Mouse (Mus musculus) adrenal gland, postnatal 10 days (tissue): ENCODE data around the gene Tjap1. TPM values are rescaled to one million over a fixed set of nuclear protein-coding genes. Genes with fewer than 3 reads are reported as not detected.

ENCODE experiments used
- DNase-seq: peaks from one replicate; pipeline ENCODE4 v3.0.0; 2021; ENCODE audit warnings: mixed read lengths
- long read RNA-seq, 2 experiments: library from polyadenylated mRNA; stranded (forward); transcript quantifications; one replicate each; pipeline ENCODE4 v2.0.0; 2021
- total RNA-seq, 2 experiments: library from RNA; stranded (reverse); gene quantifications; 2 replicates each; pipeline ENCODE4 v1.2.3; 2021

Tjap1 gene
- 10 to 100 TPM; 42.0 to 52.6 TPM for total RNA-seq
- long read RNA-seq, experiment 1, partial matches to known transcripts: 24 of 36 reads
- long read RNA-seq, experiment 1, other reads (novel, unspliced or antisense): 7 of 36 reads
- long read RNA-seq, experiment 2, transcript Tjap1-201 (10 exons, 2,426 nt): major isoform, 6 of 31 reads
- long read RNA-seq, experiment 2, partial matches to known transcripts: 0 of 31 reads
- long read RNA-seq, experiment 2, other reads (novel, unspliced or antisense): 19 of 31 reads

DNA sequence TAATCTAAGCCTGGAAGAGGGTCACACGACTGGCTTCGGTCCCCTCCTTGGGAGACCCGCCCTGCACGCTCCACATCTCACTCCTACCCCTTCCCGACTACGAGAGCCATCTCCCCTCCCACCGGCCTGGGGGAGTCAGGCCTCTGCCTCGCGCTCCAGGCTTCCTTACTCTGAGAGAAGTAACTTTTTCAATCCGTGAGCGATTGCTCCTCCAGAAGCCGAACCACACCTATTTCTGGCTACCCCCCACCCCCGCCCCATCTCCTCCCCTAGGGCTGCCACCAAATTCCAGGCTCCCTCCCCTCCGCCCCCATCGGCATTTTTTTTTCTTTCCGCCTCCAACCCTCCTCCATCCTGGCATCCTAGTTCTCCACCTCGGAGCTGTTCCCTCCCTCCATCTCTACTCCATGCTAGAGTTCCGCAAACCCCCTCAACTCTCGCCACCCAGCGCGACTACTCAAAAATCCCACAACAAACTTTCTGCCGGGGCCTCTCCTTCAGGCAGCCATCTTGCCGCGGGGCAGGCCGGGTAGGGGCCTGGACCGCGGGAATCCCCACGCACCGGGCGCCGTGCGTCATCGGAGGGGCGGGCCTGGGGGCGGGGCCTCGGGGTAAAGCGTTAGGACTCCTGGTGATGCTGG, at the start of gene Tjap1:
TSS of gene Tjap1 (minus strand) at position 544 of the 641 bp plus-strand sequence.
- DNase-seq: peak; percentile 97

DNA sequence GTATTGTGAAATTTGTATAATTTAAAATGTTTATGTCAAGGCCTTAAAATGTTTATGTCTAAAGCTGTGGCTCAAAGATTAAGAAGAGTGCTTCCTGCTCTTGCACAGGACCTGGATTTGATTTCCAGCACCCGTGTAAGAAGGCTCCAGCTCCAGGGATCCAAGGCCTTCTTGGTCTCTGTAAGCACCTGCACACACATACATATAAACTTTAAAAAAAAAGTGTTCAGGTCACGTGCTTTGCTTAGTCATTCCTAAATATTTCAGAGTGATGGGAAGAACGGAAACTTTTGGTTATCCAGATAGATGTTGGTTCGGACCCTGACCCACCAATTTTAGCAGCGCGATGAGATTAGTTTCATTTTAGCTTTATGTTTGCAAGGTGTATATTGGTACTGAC, 45.9 kb upstream of the Tjap1 start:
- DNase-seq: no peak

- DNase-seq: peak; percentile 98
Observed at GRCm38 (mm10) chr17:46327906-46328534, 45.2 kb upstream of the Tjap1 start, which contains the start of gene Abcc10. Gene Abcc10 (minus strand): TSS chr17:46328352.

GRCm38 (mm10) chr17:46327413-46327905, 44.6 kb upstream of the Tjap1 start:
- DNase-seq: no peak

GRCm38 (mm10) chr17:46322046-46322823, 39.4 kb upstream of the Tjap1 start:
- no peak for DNase-seq

DNA sequence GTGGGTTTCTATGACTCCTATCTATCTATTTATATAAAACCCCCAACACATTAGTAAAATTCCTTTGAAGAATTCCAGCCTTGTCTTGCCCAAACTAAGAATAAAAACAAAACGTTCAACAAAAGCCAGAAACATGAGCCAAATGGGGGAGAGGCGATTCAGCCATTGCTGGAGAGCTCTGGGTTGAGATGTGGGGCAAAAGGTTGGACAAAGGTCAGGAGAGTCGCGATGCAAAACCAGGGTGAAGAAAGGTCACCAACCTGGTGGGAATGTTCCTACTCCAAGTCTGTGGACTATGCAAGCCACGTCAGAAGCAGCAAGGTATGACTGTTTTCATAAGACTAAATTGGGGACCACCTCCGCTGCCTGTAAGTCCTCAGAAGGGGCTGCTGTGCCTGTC, 37.7 kb upstream of the Tjap1 start:
- no peak for DNase-seq

DNA sequence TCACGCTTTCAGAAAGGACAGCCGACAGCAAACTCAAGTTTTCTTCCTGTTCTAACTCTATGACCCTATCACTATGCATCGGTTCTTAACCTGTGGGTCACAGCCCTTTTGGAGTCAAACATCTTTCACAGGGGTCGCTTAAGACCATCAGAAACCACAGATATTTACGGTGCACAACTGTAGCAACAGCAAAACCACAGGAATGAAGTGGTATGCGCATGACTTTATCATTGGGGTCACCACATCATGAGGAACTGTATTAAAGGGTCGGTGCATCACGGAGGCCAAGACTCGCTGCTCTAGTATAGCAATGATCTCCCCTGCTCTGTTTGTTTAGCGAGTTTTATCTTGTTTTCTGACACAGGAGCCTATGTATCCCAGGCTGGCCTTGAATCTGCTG, 33.0 kb upstream of the Tjap1 start:
- DNase-seq: no peak

- DNase-seq: no peak
Observed at GRCm38 (mm10) chr17:46313135-46313715, 30.4 kb upstream of the Tjap1 start.

- no peak for DNase-seq
Observed at GRCm38 (mm10) chr17:46310515-46310914, 27.7 kb upstream of the Tjap1 start.

DNA sequence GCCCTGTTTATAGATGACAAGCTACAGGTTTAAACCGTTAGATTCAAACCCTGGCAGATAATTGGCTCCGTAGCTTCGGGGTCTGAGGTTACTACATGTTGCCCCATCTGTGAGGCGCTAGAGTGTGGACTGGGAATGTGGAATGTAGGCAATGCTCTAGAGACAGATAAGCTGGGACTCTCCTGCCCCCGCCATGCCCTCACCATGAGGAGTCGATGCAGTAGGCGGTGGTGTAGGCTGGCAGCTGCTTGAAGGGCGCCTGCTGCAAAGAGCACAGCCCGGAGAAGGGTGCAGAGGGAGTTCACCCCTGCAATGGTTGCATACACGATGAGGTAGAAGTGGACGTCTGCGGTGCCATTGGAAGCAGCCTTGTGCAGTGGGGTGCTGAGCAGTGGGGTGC, 27.0 kb upstream of the Tjap1 start:
- DNase-seq: no peak

DNA sequence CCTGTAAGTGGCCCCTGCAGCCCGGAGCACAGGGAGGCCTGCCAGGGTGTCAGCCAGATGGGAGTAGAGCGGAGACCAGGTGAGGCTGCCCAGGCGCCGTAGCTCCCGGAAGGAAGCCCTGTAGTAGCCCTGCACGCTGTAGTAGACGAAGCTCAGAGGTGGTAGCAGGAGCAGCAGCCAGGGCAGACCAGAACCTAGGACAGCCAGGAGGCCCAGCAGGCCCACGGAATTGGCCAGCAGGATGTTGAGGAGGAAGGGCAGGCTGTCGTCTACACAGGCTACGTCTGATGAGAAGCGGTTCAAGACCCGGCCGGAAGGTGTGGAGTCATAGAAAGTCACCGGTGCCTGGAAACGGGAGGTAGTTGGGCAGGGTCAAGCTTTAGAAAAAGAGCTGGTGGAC, 24.1 kb upstream of the Tjap1 start:
- DNase-seq: no peak

DNA sequence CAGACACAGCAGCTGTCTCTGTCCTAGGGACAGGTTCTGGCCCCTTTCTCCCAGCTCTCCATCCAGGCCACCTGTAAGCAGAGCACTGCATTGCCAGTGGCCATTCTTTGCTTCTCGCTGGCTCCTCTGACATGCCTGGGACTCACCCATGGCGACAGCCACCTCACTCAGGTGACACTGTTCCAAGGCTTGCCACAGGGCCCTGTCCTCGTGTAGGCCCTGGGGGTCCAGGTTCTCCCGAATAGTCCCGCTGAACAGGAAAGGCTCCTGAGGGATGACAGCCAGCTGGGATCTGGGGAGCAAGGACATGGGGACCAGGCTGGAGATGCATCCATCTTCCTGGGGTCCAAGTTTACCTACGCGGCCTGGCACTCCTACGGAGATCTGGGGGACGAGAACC, 21.4 kb upstream of the Tjap1 start:
- no peak for DNase-seq

DNA sequence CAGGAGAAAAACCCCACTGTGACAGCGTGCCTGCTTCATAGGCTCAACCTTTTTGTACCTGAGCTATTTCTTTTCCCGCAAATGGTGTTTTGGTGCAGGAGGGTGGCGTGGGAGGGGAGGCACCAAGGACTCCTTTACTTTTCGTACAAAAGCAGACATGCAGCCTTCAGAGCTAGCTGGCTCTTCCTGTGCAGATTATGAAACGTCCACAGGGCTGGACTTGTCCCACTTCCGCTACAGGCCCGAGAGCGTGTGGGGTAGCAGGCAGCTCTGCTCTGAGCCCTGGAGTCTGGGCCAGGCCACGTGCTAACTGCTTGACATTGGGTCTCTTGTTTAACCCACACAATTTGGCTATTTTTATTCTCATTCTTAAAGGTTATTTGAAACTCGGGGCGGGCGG, 19.1 kb upstream of the Tjap1 start:
- no peak for DNase-seq

- DNase-seq: peak; percentile 92
Observed at GRCm38 (mm10) chr17:46298220-46298913, 15.5 kb upstream of the Tjap1 start.

GRCm38 (mm10) chr17:46297364-46298219, 14.8 kb upstream of the Tjap1 start, which contains the start of gene Dlk2:
Gene Dlk2 (plus strand): TSS chr17:46297421.
- peak; percentile 31 for DNase-seq

GRCm38 (mm10) chr17:46297028-46297363, 14.2 kb upstream of the Tjap1 start:
- DNase-seq: no peak

DNA sequence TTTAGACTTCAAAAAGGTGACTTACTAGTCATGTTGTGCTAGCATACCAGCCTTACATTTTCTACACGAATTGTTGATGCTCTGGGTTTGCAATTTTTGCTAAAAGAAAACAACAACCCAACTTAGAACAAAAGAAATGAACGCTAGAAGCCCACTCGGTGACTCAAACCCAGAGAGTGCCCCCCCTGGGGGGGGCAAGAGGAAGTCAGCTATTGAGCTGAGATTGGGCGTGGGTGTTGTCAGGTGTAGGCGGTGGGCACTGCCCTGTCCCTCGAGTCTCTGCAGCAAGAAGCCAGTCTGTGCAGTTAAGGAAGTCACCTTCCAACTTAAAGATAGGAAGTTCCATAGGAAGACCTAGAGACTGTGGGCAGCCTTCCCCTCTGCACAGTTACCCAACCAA, 13.8 kb upstream of the Tjap1 start:
- no peak for DNase-seq

GRCm38 (mm10) chr17:46287678-46288095, 4.9 kb upstream of the Tjap1 start:
- peak; percentile 57 for DNase-seq

DNA sequence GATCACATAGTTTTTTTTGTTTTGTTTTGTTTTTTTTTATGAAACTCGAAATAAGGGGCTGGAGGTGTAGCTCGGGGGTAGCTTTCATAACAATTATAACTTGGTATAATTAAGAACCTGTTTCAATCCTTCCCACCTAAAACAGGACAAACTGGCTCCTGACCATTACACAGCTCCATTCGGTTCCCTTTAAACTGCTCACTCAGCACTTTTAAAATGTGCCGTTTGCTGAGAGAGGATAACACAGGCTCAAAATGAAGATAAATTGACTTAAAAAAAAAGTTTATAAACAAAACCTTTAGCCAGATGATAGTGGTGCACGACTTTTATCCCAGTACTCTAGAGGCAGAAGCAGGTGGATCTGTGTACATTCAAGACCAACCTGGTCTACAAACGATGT, 2.6 kb upstream of the Tjap1 start:
- no peak for DNase-seq

DNA sequence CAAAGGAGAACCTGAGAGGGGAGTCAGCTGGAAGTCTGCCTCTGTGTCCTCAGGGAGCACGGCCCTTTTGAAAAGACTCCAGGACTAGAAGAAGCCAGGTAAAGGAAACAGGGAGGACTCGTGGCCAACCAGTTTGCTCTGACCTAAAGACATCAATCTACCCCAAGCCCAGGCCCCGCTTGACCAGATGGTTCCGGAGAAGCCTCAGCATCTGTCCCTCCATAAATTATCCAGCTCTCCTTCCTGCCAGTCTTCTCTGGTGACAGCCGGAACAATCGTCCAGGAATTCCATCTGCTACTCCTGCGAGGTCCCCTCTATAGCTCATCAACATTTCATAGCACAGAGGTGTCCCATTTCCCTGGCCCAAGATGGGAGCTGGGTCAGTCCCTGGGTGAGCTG, 1.8 kb upstream of the Tjap1 start:
- DNase-seq: no peak

DNA sequence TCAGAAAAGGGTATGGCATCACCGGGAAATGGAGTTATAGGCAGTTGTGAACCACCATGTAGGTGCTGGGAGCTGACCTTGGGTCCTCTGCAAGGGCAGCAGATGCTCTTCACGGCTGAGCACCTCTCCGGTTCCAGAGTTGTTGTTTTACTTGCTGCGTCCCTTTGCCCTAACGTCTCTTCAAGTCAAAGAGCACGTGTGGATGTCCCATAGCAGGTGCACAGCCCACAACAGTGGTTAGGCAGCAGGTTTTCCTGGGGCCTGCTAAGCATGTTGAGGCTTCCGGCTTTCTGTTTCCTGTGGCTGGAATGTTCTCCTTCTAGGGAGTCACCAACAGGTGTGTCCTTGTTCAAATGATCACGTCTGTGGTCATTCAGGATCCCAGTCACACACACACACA, 1.1 kb upstream of the Tjap1 start:
- DNase-seq: no peak
